Mouse (Mus musculus) kidney, embryonic 16.5 days (tissue): ENCODE data around the gene Lclat1. TPM values are rescaled to one million over a fixed set of nuclear protein-coding genes. Genes with fewer than 3 reads are reported as not detected.
A peak's percentile ranks its signal among the peaks of the same experiment; 100 is the strongest.
"Not testable (repeated sequence)": the region's sequence is repeated elsewhere in the genome, so short reads cannot be mapped to it uniquely, and the experiment has no call there.

Experiments
- ATAC-seq: fragments of 200-750 bp; cut with Nextera tagmentation; 2 replicates; pipeline ENCODE4 v1.8.0; 2017; ENCODE audit warnings: moderate TSS enrichment; ENCODE audit not compliant: low FRiP score, low TSS enrichment
- H3K27ac ChIP-seq: fragments of 300-500 bp; sonication (generic); 2 replicates; pipeline ENCODE4 v1.5.1; 2014; ENCODE audit warnings: low read length
- H3K27me3 ChIP-seq: fragments of 300-500 bp; sonication (generic); 2 replicates; pipeline ENCODE4 v1.6.1; 2014; ENCODE audit warnings: low read length, control low read depth, mixed read lengths; ENCODE audit not compliant: insufficient read depth
- H3K36me3 ChIP-seq: fragments of 300-500 bp; sonication (generic); 2 replicates; pipeline ENCODE4 v1.6.1; 2014; ENCODE audit warnings: low read length, control low read depth, mixed read lengths; ENCODE audit not compliant: insufficient read depth
- H3K4me1 ChIP-seq: fragments of 300-500 bp; sonication (generic); 2 replicates; pipeline ENCODE4 v1.6.1; 2014; ENCODE audit warnings: low read length, control low read depth, mixed read lengths; ENCODE audit not compliant: insufficient read depth
- H3K4me2 ChIP-seq: fragments of 300-500 bp; sonication (generic); replicated peaks from 2 replicates; pipeline ENCODE4 v1.6.1; 2014; ENCODE audit warnings: low read depth, low read length
- H3K4me3 ChIP-seq: fragments of 300-500 bp; sonication (generic); 2 replicates; pipeline ENCODE4 v1.5.1; 2014; ENCODE audit warnings: mild to moderate bottlenecking, low read length
- H3K9ac ChIP-seq: fragments of 300-500 bp; sonication (generic); replicated peaks from 2 replicates; pipeline ENCODE4 v1.6.1; 2014; ENCODE audit warnings: low read length
- H3K9me3 ChIP-seq: fragments of 300-500 bp; sonication (generic); 2 replicates; pipeline ENCODE4 v1.6.1; 2016; ENCODE audit warnings: low read length, control low read depth
- WGBS: fragments of 180-500 bp; shearing (Covaris S2); extraction: QIAGEN DNeasy Blood & Tissue Kit; methylation state at CpG from one replicate; pipeline ENCODE4 v1.1.7; 2014; 5-methylcytosine and 5-hydroxymethylcytosine counted together
- polyA plus RNA-seq: library from polyadenylated mRNA; unstranded; fragments of >200 nt; fragmentation: Nextera tagmentation; extraction: Ambion mirVana; gene quantifications from 2 replicates; pipeline ENCODE4 v1.2.1, GENCODE M21; 2015

The Lclat1 gene
- polyA plus RNA-seq, 1 experiment from 2014 or later, result 16.9 TPM

DNA sequence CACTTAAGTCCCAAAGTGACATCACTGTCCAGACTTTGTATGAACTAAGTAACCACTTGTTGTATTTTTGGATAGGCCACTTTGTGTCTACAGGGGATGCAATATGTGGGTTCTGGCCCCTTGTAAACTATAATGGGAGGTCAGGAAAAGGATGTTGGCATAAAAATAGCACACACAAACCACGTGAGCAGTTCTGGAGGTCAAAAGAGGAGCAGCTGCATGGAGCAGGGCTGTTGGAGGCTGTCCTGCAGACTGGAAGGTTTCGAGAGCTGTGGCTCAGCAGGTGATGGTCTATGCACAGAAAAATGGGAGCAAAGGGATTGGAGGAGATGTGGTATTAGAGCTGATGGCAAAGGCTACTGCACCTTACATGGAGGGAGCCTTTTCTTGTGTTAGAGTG is 18.6 kb downstream of the Lclat1 start:
- Histone ChIP-seq H3K9me3 (no peaks in the 10 kb centered on the region), H3K4me2 (no peak overlapping the region), H3K27ac (no peak overlapping the region), H3K9ac (no peak overlapping the region), H3K27me3 (no peaks in the 10 kb centered on the region), H3K4me3 (no peak overlapping the region), H3K36me3 (no peaks in the 10 kb centered on the region), H3K4me1 (no peaks in the 10 kb centered on the region)
- 68% methylated on average over 2 of the region's 2 CpGs for WGBS
- ATAC-seq, result no peak

DNA sequence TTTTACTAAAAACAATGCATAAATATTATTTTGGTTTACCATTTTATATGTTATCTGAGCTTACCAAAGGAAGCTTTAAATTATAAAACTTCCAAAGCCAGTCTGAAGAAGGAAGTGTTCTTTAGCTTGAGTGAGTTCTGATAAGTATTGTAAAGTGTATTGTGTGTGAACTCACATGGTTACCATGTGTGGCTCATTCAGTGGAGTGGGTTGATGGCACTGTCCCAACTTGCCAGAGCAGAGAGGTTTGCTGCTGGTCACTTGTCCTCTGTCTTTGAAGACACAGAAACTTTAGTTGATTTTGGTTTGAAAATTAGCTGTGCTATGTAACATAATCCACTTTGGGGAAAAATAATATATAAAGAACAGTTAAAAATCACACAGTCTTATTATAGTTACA is 19.1 kb downstream of the Lclat1 start:
- no peak overlapping the region for H3K27ac ChIP-seq
- no peak overlapping the region for H3K9ac ChIP-seq

DNA sequence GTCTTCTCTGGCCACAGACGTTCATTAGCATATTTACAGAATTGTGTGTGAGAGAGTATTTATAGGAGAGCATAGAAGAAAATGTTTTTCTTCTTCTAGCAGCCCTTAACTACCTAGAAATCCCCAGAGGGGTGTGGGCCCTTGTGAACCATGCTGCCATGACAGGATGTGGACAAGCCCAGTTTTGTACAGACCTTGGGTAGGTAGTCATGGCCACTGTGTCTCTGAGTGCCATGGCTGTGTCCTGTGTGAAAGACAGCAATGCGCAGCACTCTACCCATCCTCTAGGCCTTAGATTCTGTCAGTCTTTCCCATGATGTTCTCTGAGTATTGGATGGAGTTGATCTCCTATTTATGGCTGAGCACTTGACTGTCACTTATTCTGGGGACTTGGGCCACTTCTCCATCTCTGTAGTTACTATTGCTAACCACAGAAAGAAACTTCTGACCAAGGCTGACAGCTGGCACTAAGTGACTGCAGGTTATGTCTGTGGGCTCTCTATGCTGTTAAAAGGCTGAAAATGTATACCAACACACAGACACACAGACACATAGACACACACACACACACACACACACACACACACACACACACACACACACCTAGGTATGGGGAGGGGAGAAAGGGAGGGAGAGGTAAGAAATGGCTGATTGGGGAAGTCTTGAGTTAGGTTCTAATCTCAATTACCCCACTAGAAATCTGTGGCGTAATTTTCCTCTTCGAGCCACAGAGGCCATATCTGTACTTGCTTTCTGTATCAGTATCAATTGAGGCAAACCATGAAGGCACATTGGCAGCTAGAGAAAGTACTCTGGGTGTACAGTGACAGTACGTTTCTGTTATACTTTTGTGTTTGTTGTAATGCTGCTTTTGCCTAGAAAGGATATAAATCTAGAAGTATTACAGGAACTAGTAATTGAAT is 29.0 kb downstream of the Lclat1 start:
- Histone ChIP-seq H3K4me1 (no peaks in the 10 kb centered on the region), H3K4me3 (no peak overlapping the region), H3K9ac (no peak overlapping the region), H3K36me3 (no peaks in the 10 kb centered on the region), H3K9me3 (no peaks in the 10 kb centered on the region), H3K4me2 (no peak overlapping the region), H3K27me3 (no peaks in the 10 kb centered on the region), H3K27ac (no peak overlapping the region)
- 92% methylated on average over 5 of the region's 5 CpGs for WGBS
- ATAC-seq, result no peak

More for the DNA sequence above, 19.1 kb downstream of the Lclat1 start:
- no peaks in the 10 kb centered on the region for H3K4me1 ChIP-seq
- no peak for ATAC-seq
- H3K27me3 ChIP-seq, result no peaks in the 10 kb centered on the region
- H3K4me3 ChIP-seq, result no peak overlapping the region
- H3K36me3 ChIP-seq, result no peaks in the 10 kb centered on the region
- H3K9me3 ChIP-seq, result no peaks in the 10 kb centered on the region
- no peak overlapping the region for H3K4me2 ChIP-seq

DNA sequence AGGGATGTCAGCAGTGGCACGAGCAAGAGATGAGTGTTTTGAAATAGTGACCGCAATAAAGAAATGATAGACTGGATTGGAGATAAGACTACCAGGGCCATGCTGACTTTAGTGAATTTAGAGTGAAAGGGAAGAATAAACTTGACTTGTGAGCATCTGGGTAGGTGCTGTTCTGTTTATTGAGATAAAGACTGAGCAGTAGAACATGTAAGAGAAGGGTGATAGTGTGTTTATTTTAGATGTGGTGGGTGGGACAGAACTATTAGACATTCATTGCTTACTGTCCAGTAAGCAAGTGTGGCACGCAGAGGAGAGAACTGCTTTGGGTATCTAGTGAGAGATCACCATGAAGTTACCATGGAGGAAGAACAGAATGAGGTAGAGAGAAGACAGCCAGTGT is 30.4 kb downstream of the Lclat1 start:
- Histone ChIP-seq H3K4me3 (no peak overlapping the region), H3K27ac (no peak overlapping the region), H3K9me3 (no peaks in the 10 kb centered on the region), H3K36me3 (no peaks in the 10 kb centered on the region), H3K9ac (no peak overlapping the region), H3K27me3 (no peaks in the 10 kb centered on the region), H3K4me2 (no peak overlapping the region), H3K4me1 (no peaks in the 10 kb centered on the region; the same call in 1 of the 2 replicates)
- ATAC-seq, result no peak
- WGBS, result 90% methylated on average over 3 of the region's 3 CpGs

DNA sequence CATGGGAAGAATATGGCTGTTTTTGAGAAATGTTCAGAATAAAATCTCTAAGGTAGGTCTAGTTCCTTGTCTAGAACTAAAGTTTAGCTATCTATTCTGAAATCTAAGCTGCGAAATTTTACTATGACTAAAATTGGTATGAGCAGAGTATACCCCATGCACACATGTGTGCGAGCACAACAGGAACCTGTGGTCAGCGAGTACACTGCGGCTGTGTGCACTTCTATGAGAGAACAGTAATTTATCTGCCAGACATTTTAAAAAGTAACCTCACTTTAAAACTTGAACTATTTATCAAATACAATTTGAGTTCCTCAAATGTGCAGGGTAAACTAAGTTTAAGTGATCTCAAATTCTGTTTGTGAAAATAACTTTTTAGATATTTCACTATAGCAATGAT is 34.2 kb downstream of the Lclat1 start:
- Histone ChIP-seq H3K4me2 (no peak overlapping the region), H3K4me1 (no peaks in the 10 kb centered on the region; the same call in 1 of the 2 replicates), H3K9me3 (no peaks in the 10 kb centered on the region), H3K4me3 (no peak overlapping the region), H3K27ac (no peak overlapping the region), H3K27me3 (no peaks in the 10 kb centered on the region), H3K9ac (no peak overlapping the region), H3K36me3 (no peaks in the 10 kb centered on the region)
- no peak for ATAC-seq
- 84% methylated on average over 4 of the region's 4 CpGs for WGBS

DNA sequence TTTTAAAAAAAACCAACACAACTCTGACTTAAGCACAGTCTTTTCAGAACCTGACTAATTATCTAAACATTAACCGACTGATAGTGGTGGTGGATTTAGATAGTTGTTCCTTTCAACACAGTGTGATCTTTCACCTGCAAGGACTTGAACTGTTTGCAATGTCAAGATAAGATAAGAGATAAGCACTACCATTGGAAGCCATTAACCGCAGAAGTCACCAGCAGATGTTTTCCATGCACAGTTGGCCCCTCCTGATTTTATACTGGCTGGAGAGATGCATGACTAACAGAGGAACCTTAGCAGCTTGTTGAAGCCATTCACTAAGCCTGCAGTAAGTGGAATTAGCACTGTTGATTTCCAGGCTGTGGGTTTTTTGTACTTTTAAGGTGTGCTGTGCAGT is 34.7 kb downstream of the Lclat1 start:
- no peaks in the 10 kb centered on the region for H3K36me3 ChIP-seq
- no peaks in the 10 kb centered on the region for H3K27me3 ChIP-seq
- H3K4me2 ChIP-seq, result no peak overlapping the region
- H3K4me1 ChIP-seq, result no peaks in the 10 kb centered on the region; the same call in 1 of the 2 replicates
- no peak for ATAC-seq
- H3K9me3 ChIP-seq, result no peaks in the 10 kb centered on the region
- whole genome bisulfite sequencing, result 45% methylated on average over 2 of the region's 2 CpGs
- no peak overlapping the region for H3K27ac ChIP-seq
- H3K9ac ChIP-seq, result no peak overlapping the region
- no peak overlapping the region for H3K4me3 ChIP-seq

DNA sequence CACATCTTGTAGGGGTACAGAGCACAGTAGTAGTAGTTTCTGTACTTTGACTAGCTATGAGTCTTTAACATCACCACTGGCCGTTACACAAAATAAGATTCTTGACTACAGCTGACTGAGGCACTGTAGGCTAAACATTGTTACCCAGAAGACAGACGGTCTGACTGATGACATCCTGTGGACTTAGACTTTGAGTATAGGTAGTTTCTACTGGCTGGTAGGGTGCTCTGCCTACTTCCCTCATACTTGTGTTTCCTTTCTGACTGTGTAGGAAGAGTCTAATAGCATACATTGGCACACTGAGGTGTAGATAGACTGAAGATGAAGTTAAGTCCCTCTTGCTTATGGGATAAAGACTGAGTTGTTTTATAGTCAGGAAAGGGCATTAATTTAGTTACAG is 37.6 kb downstream of the Lclat1 start:
- Histone ChIP-seq H3K27ac (no peak overlapping the region), H3K27me3 (no peaks in the 10 kb centered on the region), H3K4me1 (no peaks in the 10 kb centered on the region; the same call in 1 of the 2 replicates), H3K36me3 (no peaks in the 10 kb centered on the region), H3K9me3 (no peaks in the 10 kb centered on the region), H3K4me3 (no peak overlapping the region), H3K4me2 (no peak overlapping the region), H3K9ac (no peak overlapping the region)
- WGBS, result 93% methylated on average over 2 of the region's 2 CpGs
- ATAC-seq, result no peak

DNA sequence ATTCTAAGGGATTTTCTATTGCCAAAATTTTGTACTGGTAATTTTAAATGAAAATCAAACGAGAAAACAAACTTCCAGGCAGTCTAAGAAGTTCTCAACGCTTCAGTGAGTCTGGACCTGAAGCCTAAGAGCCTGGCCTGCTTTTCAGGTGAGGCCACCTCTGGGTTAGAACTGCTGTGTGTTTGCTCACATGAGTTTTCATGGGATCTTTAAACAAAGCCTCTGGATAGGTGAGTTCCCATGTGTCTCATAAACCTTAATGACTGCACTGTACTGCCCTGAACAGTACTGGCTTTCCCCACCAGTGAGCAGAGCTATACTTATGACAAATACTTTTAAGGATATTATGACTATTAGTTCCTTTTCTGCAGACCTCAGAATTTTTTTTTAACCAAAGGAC is 40.8 kb downstream of the Lclat1 start:
- H3K9ac ChIP-seq, result no peak overlapping the region
- no peak overlapping the region for H3K4me2 ChIP-seq
- H3K36me3 ChIP-seq, result no peaks in the 10 kb centered on the region
- 51% methylated on average over 2 of the region's 2 CpGs for WGBS
- H3K9me3 ChIP-seq, result no peaks in the 10 kb centered on the region
- 0 out of 2 replicates have a peak, but pooled peaks have one; percentile 59 for ATAC-seq
- no peak overlapping the region for H3K4me3 ChIP-seq
- no peaks in the 10 kb centered on the region for H3K4me1 ChIP-seq
- H3K27ac ChIP-seq, result no peak overlapping the region
- H3K27me3 ChIP-seq, result no peaks in the 10 kb centered on the region

DNA sequence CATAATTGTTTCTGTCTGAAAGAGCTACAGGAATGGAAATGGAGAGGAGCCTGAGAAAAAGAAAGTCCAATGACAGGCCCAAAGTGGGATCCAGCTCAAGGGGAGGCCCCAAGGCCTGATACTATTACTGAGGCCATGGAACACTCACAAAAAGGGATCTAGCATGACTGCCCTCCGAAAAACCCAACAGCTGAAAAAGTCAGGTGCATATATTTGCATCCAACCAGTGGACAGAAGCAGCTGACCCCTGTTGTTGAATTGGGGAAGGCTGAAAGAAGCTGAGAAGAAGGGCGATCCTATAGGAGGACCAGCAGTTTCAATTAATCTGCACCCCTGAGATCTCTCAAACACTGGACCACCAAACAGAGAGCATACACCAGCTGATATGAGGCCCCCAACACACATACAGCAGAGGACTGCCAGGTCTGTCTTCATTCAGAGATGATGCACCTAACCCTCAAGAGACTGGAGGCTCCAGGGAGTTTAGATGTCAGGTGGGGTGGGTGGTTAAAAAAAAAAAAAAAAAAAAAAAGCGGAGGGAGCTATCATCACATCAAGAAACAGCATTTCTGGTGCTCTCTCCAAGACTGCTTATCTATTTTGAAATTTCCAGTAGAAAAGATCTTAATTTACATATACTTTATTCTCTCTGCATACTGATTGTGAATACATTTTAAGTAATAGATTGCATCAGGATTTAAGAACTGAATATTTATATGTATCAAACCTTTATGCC is 45.2 kb downstream of the Lclat1 start:
- H3K36me3 ChIP-seq, ATAC-seq, H3K4me3 ChIP-seq, H3K9ac ChIP-seq, H3K4me2 ChIP-seq, H3K27me3 ChIP-seq, H3K9me3 ChIP-seq, H3K4me1 ChIP-seq, H3K27ac ChIP-seq: not testable (repeated sequence)
- WGBS, result 93% methylated on average over 3 of the region's 3 CpGs

DNA sequence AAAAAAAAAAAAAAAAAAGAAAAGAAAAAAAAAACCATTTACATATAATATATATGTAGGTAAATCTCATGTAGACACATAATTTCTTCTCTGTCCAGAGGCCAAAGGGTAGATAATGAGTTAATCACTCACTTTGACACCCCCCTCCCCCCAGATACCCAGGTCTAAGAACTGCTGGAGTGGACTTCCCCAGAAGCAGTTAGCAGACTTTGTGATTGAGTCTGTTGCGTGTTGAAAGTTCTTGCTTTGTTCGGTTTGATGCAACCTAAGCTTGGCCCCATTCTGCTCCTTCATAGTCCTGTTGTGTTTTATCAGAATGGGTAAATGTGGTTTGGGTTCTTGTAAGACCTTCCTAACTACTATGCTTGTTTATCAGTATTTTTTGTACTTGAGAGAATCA is 45.9 kb downstream of the Lclat1 start:
- no peak overlapping the region for H3K4me2 ChIP-seq
- no peaks in the 10 kb centered on the region for H3K36me3 ChIP-seq
- 81% methylated on average over 2 of the region's 2 CpGs for WGBS
- no peaks in the 10 kb centered on the region for H3K27me3 ChIP-seq
- no peak overlapping the region for H3K27ac ChIP-seq
- H3K9ac ChIP-seq, result no peak overlapping the region
- ATAC-seq, result no peak
- H3K4me3 ChIP-seq, result no peak overlapping the region
- H3K4me1 ChIP-seq, result no peaks in the 10 kb centered on the region
- no peaks in the 10 kb centered on the region for H3K9me3 ChIP-seq
